Mouse (Mus musculus): ENCODE measurements around the gene Aatk.

GRCm38 (mm10) chr11:120009937-120010336, 37.0 kb downstream of the Aatk start:
- TF ChIP-seq EP300 (IDR thresholded peaks at IDR 0.05; ENCODE audit: insufficient read depth, low read depth, low read length) (no peak), CTCF (IDR thresholded peaks at IDR 0.05; ENCODE audit: low read depth, low read length) (no peak)
